In the genomic region with DNA sequence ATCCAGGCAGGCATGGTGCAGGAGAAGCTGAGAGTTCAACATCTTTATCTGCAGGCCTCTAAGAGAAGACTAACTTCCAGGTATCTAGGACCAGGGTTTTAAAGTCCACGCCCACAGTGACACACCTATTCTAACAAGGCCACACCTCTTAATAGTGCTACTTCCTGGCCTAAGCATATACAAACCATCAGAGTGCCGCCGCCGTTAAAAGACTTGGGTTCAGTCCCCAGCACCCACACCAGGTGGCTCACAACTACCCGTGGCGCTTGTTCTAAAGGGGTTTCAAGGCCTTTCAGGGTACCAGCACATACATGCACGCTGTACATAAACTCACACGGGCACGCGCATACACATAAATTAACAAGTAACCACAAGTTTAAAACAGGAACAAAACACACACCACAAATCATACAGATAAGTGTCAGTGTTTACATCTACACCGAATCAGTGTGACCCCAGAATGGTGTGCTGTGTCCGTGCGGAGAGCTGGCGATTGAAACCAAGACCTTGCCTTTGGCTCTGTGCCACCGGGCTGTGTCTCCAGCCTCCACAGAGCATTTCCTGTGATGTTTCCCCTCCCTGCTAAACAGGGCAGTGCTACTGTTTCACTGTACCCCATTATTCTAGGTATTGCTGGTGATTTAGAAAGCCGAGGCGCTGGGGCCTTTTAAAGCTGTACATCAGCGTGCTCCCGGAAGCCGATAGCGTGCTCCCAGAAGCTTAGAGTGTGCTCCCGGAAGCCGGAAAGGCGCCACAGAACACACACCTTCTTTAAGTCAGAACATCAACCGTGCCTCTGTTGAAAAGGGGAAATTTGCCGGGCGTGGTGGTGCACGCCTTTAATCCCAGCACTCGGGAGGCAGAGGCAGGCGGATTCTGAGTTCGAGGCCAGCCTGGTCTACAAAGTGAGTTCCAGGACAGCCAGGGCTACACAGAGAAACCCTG, we compare ENCODE assay signal across 11 mouse cellular contexts.
DNase-seq lines count a peak whose midpoint lies in the region; ATAC-seq and TF ChIP-seq lines count a peak whose summit lies in the region.
"Had no signal": no experiment of that assay in that cellular context is flagged by ENCODE, and none has a peak within 500 bp of the region (broad histone marks: within the 10 kb centered on the region; RNA-seq: fewer than 3 reads in every experiment).

No protein-coding gene starts in this region.

- H3K9ac ChIP-seq in heart, embryonic 11.5 days (ENCODE audit: low read depth, low read length) = no peak overlapping the region
- H3K9ac ChIP-seq in midbrain, postnatal 0 days (replicated peaks; ENCODE audit: low read length, poor library complexity, severe bottlenecking) = no peak overlapping the region
- H3K9ac ChIP-seq: liver, embryonic 12.5 days had no signal

- no peak for ATAC-seq in heart, embryonic 11.5 days (replicated peaks; ENCODE audit: insufficient number of reproducible peaks, low FRiP score, low TSS enrichment)
- peak; percentile 90 for ATAC-seq in CD4-positive, CD25-positive, alpha-beta regulatory T cell, adult 4 months
- ATAC-seq in common myeloid progenitor, adult 5-6 weeks (replicated peaks; ENCODE audit: low read depth, poor library complexity, severe bottlenecking) = peak; percentile 54
- no peak for ATAC-seq in erythroid progenitor cell, adult 5-6 weeks (replicated peaks; ENCODE audit: low FRiP score, poor library complexity, severe bottlenecking)
- no peak for ATAC-seq in midbrain, postnatal 0 days (ENCODE audit: low FRiP score)
- ATAC-seq: liver, embryonic 12.5 days had no signal

- no peak overlapping the region for H3K4me2 ChIP-seq in heart, embryonic 11.5 days
- no peak overlapping the region for H3K4me2 ChIP-seq in midbrain, postnatal 0 days (ENCODE audit: low read depth, low read length, poor library complexity, severe bottlenecking)
- H3K4me2 ChIP-seq: liver, embryonic 12.5 days had no signal

- H3K27ac ChIP-seq in heart, embryonic 11.5 days (ENCODE audit: low read depth, low read length) = no peak overlapping the region
- H3K27ac ChIP-seq in midbrain, postnatal 0 days (ENCODE audit: low read depth, low read length) = no peak overlapping the region
- H3K27ac ChIP-seq: embryonic facial prominence, embryonic 10.5 days; liver, embryonic 12.5 days had no signal

- H3K4me3 ChIP-seq in heart, embryonic 11.5 days (ENCODE audit: low read depth, low read length) = no peak overlapping the region
- H3K4me3 ChIP-seq in midbrain, postnatal 0 days (ENCODE audit: low read depth, low read length) = no peak overlapping the region
- H3K4me3 ChIP-seq: embryonic facial prominence, embryonic 10.5 days; liver, embryonic 12.5 days had no signal

- DNase-seq in heart, postnatal 14 days = peak; percentile 31 to 43
- peak; percentile 54 for DNase-seq in lung, postnatal 14 days
- DNase-seq in retina, embryonic 14.5 days (ENCODE audit: low spot score) = no peak
- no peak for DNase-seq in midbrain, postnatal 0 days (ENCODE audit: low spot score)

- TF ChIP-seq CTCF in midbrain, postnatal 0 days (IDR thresholded peaks at IDR 0.05) = no peak

- intact Hi-C loops in heart, postnatal 14 days (cut with DNase I) = no loop called here

- no peaks in the 10 kb centered on the region for H3K27me3 ChIP-seq in heart, embryonic 11.5 days (ENCODE audit: control insufficient read depth, insufficient read depth, low read length)
- H3K27me3 ChIP-seq in midbrain, postnatal 0 days (ENCODE audit: insufficient read depth, low read length) = no peaks in the 10 kb centered on the region
- H3K27me3 ChIP-seq: liver, embryonic 12.5 days had no signal

- no peaks in the 10 kb centered on the region for H3K9me3 ChIP-seq in heart, embryonic 11.5 days (replicated peaks; ENCODE audit: control insufficient read depth, low read length)
- no peaks in the 10 kb centered on the region for H3K9me3 ChIP-seq in midbrain, postnatal 0 days (ENCODE audit: low read length)
- H3K9me3 ChIP-seq: embryonic facial prominence, embryonic 10.5 days; liver, embryonic 12.5 days had no signal

- H3K4me1 ChIP-seq in heart, embryonic 11.5 days (ENCODE audit: control insufficient read depth, insufficient read depth, low read length) = no peaks in the 10 kb centered on the region
- no peaks in the 10 kb centered on the region for H3K4me1 ChIP-seq in midbrain, postnatal 0 days (ENCODE audit: insufficient read depth, low read length)
- H3K4me1 ChIP-seq: embryonic facial prominence, embryonic 10.5 days had no signal

- no peaks in the 10 kb centered on the region for H3K36me3 ChIP-seq in heart, embryonic 11.5 days (ENCODE audit: control insufficient read depth, insufficient read depth, low read length)
- no peaks in the 10 kb centered on the region for H3K36me3 ChIP-seq in midbrain, postnatal 0 days (ENCODE audit: insufficient read depth, low read length)
- H3K36me3 ChIP-seq: embryonic facial prominence, embryonic 10.5 days; G1E; liver, embryonic 12.5 days had no signal

- whole genome bisulfite sequencing in heart, embryonic 11.5 days (ENCODE audit: insufficient replicate concordance) = 89% methylated on average over 31 of the region's 31 CpGs
- WGBS in midbrain, postnatal 0 days = 95% methylated on average over 31 of the region's 31 CpGs

Comparison
In these comparisons a context has a peak if more than half of its experiments do, and no peak if none do; other contexts are left out.
1. DNase-seq: peak in heart, postnatal 14 days (2 of 2) and lung, postnatal 14 days (single experiment); none in retina, embryonic 14.5 days (single experiment) and midbrain, postnatal 0 days (single experiment).
2. ATAC-seq: peak in CD4-positive, CD25-positive, alpha-beta regulatory T cell, adult 4 months (single experiment) and common myeloid progenitor, adult 5-6 weeks (single experiment); none in heart, embryonic 11.5 days (single experiment), erythroid progenitor cell, adult 5-6 weeks (single experiment) and midbrain, postnatal 0 days (single experiment).